Mouse (Mus musculus) lung, embryonic 16.5 days (tissue): Measurements from ENCODE around the gene Shroom3. TPM values are rescaled to one million over a fixed set of nuclear protein-coding genes. Genes with fewer than 3 reads are reported as not detected.

Experiments used
- ATAC-seq: fragments of 200-750 bp; cut with Nextera tagmentation; 2 replicates; pipeline ENCODE4 v1.8.0; 2017; ENCODE audit warnings: low read depth, mild to moderate bottlenecking, moderate library complexity
- H3K27ac ChIP-seq: fragments of 300-500 bp; sonication (generic); 2 replicates; pipeline ENCODE4 v1.5.1; 2014; ENCODE audit warnings: mild to moderate bottlenecking, control low read depth, low read length
- H3K27me3 ChIP-seq: fragments of 300-500 bp; sonication (generic); 2 replicates; pipeline ENCODE4 v1.6.1; 2014; ENCODE audit warnings: low read depth, low read length, mixed read lengths; ENCODE audit not compliant: control insufficient read depth, insufficient read depth
- H3K36me3 ChIP-seq: fragments of 300-500 bp; sonication (generic); 2 replicates; pipeline ENCODE4 v1.6.1; 2014; ENCODE audit warnings: low read length; ENCODE audit not compliant: control insufficient read depth, insufficient read depth
- H3K4me1 ChIP-seq: fragments of 300-500 bp; sonication (generic); replicated peaks from 2 replicates; pipeline ENCODE4 v1.6.1; 2014; ENCODE audit warnings: low read length, mixed read lengths; ENCODE audit not compliant: control insufficient read depth, insufficient read depth
- H3K4me2 ChIP-seq: fragments of 300-500 bp; sonication (generic); 2 replicates; pipeline ENCODE4 v1.6.1; 2014; ENCODE audit warnings: low read depth, low read length, control low read depth
- H3K4me3 ChIP-seq: fragments of 300-500 bp; sonication (generic); 2 replicates; pipeline ENCODE4 v1.5.1; 2014; ENCODE audit warnings: mild to moderate bottlenecking, low read length, control low read depth
- H3K9ac ChIP-seq: fragments of 300-500 bp; sonication (generic); 2 replicates; pipeline ENCODE4 v1.6.1; 2014; ENCODE audit warnings: low read length, control low read depth
- H3K9me3 ChIP-seq: fragments of 300-500 bp; sonication (generic); 2 replicates; pipeline ENCODE4 v1.6.1; 2016; ENCODE audit warnings: low read length; ENCODE audit not compliant: control insufficient read depth
- WGBS: fragments of 180-500 bp; shearing (Covaris S2); extraction: QIAGEN DNeasy Blood & Tissue Kit; methylation state at CpG from one replicate; pipeline ENCODE4 v1.1.7; 2014; 5-methylcytosine and 5-hydroxymethylcytosine counted together
- polyA plus RNA-seq: library from polyadenylated mRNA; unstranded; fragments of >200 nt; fragmentation: Nextera tagmentation; extraction: Ambion mirVana; gene quantifications from 2 replicates; pipeline ENCODE4 v1.2.1, GENCODE M21; 2015

Gene Shroom3
- polyA plus RNA-seq, 1 experiment from 2014 or later, result 4.0 TPM

DNA sequence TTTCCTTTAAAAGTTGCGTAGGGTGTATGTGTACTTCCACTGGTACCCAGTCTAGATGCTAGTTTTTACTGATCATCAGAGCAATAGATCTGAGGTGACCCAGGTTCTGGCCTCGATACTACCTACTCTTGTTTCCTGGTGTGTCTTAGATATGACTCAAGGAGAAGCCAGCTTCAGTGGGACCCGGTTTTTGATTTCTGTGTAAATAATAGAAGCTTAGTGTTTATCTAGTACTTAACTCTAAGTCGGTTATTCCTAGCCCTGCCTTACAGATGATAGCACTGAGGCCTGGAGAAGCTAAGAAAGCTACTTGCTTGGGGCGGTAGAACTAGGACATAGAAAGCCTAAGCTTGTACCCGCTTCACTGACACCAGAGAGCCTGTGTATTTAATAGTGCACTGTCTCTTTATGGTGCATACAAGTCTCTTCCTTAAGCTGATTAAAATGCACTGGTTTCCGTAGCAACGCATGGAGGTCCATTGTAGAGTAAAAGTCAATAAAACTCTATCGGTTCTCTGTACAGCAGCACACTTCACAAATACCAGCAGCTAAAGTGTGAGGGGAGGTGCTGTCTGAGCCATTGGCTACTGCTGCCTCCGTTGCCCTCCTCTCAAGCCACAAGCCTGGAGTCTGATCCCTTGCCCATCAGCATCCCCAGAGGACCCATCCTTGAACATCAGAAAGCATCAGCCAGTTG lies 178.3 kb downstream of the Shroom3 start:
- no peaks in the 10 kb centered on the region for H3K27me3 ChIP-seq
- H3K36me3 ChIP-seq, result no peaks in the 10 kb centered on the region
- H3K9me3 ChIP-seq, result no peaks in the 10 kb centered on the region
- no peak overlapping the region for H3K9ac ChIP-seq
- peaks cover 30% of the 10 kb centered on the region for H3K4me1 ChIP-seq
- peak overlapping the region; percentile 48 for H3K27ac ChIP-seq
- H3K4me2 ChIP-seq, result peak overlapping the region; percentile 17; the same call in 1 of the 2 replicates
- ATAC-seq, result peak; percentile 69
- WGBS, result 49% methylated on average over 10 of the region's 10 CpGs
- H3K4me3 ChIP-seq, result no peak overlapping the region

DNA sequence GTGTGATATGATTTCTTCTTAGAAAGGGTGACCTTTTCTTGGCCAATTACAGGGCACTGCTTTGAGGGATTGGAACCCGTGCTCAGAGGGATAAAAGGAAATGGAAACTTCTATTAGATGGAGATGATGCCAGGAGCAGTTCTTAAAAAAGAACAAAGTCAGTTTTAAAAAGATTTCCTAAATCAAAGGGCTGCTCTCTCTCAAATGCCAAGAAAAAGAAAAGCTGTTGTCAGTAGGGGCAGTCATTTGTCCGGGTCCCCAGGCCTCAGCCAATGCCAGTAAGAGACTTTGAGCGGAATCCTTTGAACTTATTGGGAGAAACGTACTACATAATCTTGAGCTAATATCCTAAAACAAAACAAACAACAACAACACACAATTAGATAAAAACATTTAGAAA lies 181.9 kb downstream of the Shroom3 start:
- Histone ChIP-seq H3K4me3 (no peak overlapping the region), H3K4me1 (peaks cover 17% of the 10 kb centered on the region), H3K9ac (no peak overlapping the region), H3K4me2 (no peak overlapping the region), H3K27me3 (no peaks in the 10 kb centered on the region), H3K27ac (no peak overlapping the region), H3K9me3 (no peaks in the 10 kb centered on the region), H3K36me3 (no peaks in the 10 kb centered on the region)
- no peak for ATAC-seq
- 50% methylated on average over 4 of the region's 4 CpGs for WGBS

DNA sequence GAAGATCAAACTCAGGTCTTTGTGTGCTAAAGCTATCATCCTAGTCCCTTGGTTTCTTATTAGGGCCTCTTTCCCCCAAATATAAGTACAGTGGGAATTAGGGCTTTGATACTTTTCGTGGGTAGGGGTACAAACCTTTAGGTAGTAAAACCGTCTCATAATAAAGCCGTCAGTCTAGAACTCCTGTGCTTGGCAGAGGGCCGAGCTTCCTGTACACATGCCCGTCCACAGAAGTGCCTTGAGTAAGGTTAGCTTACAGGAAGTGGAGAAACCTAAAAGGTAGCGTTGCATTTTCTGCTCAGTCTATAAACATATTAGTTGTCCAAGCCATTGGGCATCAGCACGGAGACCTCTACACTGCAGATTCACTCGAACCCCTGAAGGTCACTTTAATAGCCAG lies 183.3 kb downstream of the Shroom3 start:
- Histone ChIP-seq H3K27me3 (no peaks in the 10 kb centered on the region), H3K4me3 (no peak overlapping the region), H3K36me3 (no peaks in the 10 kb centered on the region), H3K4me2 (no peak overlapping the region), H3K4me1 (peaks cover 17% of the 10 kb centered on the region), H3K9me3 (no peaks in the 10 kb centered on the region), H3K27ac (no peak overlapping the region), H3K9ac (no peak overlapping the region)
- ATAC-seq, result no peak
- WGBS, result 66% methylated on average over 8 of the region's 8 CpGs

DNA sequence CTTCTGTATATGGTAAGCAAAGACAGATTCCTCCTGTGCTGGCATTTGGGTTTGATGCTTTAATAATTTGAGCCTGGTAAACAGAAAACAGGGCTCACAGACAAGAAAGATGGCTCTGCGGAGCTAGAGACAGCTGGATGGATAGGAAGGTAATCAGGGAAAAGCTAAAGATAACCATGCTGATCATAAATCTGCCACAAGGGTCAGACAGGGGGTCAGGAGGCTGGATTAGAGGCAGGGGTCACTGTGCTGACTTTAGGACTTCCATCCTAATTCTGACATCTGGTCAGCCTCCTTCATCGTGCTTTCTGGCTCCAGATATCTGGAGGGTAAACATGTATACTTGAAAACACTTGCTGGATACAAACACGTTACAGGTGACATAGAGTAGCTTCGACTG lies 184.0 kb downstream of the Shroom3 start:
- Histone ChIP-seq H3K27ac (no peak overlapping the region), H3K27me3 (no peaks in the 10 kb centered on the region), H3K4me2 (no peak overlapping the region), H3K9me3 (no peaks in the 10 kb centered on the region), H3K9ac (no peak overlapping the region), H3K4me1 (peaks cover 14% of the 10 kb centered on the region), H3K4me3 (no peak overlapping the region), H3K36me3 (no peaks in the 10 kb centered on the region)
- ATAC-seq, result no peak
- WGBS, result 47% methylated on average over 4 of the region's 4 CpGs

DNA sequence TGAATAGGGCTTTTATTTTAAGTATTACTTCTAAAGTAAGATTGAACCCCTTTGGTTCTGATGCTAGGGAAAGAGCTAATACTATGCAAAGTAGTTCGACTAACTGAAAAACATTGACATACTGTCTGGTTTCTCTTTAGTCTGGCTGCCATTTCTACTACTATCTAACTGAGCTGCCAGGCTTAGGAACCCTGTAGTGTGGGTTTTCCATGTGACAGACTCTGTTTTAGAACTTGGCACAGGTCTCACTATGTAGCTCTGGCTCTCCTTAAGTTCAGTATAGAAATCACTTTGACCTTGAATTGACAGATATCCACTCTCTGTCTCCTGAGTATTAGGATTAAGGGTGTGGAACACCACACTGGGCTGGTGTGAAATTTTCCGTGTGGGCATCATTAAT lies 185.0 kb downstream of the Shroom3 start:
- ATAC-seq, result no peak
- no peak overlapping the region for H3K27ac ChIP-seq
- no peak overlapping the region for H3K9ac ChIP-seq
- no peak overlapping the region for H3K4me3 ChIP-seq
- 76% methylated on average over 2 of the region's 2 CpGs for WGBS
- no peak overlapping the region for H3K4me2 ChIP-seq
- H3K36me3 ChIP-seq, result no peaks in the 10 kb centered on the region
- no peaks in the 10 kb centered on the region for H3K9me3 ChIP-seq
- peaks cover 9% of the 10 kb centered on the region for H3K4me1 ChIP-seq
- H3K27me3 ChIP-seq, result no peaks in the 10 kb centered on the region

DNA sequence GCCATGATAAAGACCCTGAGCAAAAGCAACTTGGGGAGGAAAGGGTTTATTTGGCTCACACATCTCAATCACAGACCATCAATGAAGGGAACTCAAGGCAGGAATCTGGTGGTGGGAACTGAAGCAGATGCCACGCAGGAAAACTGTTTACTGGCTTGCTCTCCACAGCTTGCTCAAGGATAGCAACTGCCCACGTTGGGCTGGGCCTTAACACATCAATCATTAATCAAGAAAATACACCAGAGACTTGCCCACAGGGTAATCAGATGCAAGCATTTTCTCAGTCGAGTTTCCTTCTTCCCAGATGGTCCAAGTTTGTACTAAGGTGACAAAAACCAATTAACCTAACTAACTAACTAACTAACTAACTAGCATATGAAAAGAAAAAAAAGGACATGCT lies 187.8 kb downstream of the Shroom3 start:
- no peak overlapping the region for H3K4me3 ChIP-seq
- no peaks in the 10 kb centered on the region for H3K9me3 ChIP-seq
- H3K36me3 ChIP-seq, result no peaks in the 10 kb centered on the region
- H3K27me3 ChIP-seq, result no peaks in the 10 kb centered on the region
- no peak overlapping the region for H3K27ac ChIP-seq
- WGBS, result 27% methylated on average over 3 of the region's 3 CpGs
- no peaks in the 10 kb centered on the region for H3K4me1 ChIP-seq
- H3K9ac ChIP-seq, result no peak overlapping the region
- ATAC-seq, result no peak
- H3K4me2 ChIP-seq, result no peak overlapping the region

DNA sequence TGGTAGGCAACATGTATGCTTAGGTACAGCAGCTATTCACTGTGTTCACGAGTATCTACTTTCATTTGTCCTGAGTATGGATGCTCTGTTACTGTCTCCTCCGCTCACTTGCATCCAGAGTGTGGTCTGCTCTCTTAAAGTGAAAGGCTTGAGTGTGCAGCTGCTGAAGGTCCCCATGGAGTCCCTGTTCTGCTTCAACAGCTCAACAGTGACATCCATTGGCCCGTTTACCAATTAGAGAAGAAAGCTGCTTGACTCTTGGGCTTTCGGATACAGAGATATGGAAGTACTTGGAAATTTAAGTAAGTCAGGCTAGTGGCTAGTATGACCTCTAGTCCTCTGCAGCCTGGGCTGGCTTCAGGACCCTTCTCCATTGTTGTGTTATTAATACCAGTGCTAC lies 188.9 kb downstream of the Shroom3 start:
- ATAC-seq, result no peak
- Histone ChIP-seq H3K9ac (no peak overlapping the region), H3K4me2 (no peak overlapping the region), H3K9me3 (no peaks in the 10 kb centered on the region), H3K36me3 (no peaks in the 10 kb centered on the region), H3K27ac (no peak overlapping the region), H3K4me3 (no peak overlapping the region), H3K27me3 (no peaks in the 10 kb centered on the region), H3K4me1 (no peaks in the 10 kb centered on the region)
- 65% methylated on average over 4 of the region's 4 CpGs for WGBS

DNA sequence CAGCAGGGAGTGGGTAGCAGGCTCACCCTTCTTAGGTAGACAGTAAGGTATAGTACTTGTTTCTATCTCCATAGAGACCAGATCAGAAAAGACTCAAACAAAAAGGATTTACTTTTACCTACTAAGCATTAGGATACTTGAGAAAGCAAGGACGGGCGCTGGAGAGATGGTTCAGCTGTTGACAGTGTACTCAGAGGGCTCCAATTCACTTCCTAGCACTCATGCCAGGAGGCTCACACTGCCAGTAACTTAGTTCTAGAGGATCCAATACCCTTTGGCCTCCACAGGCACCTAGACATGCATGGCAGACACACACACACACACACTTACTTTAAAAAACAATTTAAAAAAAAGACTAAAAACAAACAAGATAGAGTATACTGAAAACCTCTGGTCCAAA lies 189.8 kb downstream of the Shroom3 start:
- Histone ChIP-seq H3K9me3 (no peaks in the 10 kb centered on the region), H3K4me2 (no peak overlapping the region), H3K4me1 (no peaks in the 10 kb centered on the region), H3K27ac (no peak overlapping the region), H3K9ac (no peak overlapping the region), H3K4me3 (no peak overlapping the region), H3K36me3 (no peaks in the 10 kb centered on the region), H3K27me3 (no peaks in the 10 kb centered on the region)
- 46% methylated on average over 2 of the region's 2 CpGs for WGBS
- no peak for ATAC-seq

DNA sequence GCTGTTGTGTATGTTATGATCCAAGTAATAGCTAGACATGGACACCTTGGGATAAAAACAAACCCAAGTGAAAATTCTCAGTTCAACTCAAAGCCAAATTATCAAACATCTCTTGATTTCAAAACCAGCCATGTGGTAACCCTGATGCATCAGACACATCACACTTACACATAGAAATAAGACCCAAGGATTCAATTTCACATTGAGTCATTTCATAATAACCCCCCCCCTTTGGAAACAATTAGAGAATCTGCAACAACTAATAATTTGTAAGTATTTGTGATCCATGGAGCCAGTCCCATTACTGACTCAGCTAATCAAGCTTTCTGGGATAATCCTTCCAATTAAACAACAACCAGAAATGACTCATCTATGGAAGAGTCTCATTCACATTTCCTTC lies 190.3 kb downstream of the Shroom3 start:
- Histone ChIP-seq H3K4me1 (no peaks in the 10 kb centered on the region), H3K36me3 (no peaks in the 10 kb centered on the region), H3K4me3 (no peak overlapping the region), H3K9ac (no peak overlapping the region), H3K4me2 (no peak overlapping the region), H3K9me3 (no peaks in the 10 kb centered on the region), H3K27me3 (no peaks in the 10 kb centered on the region), H3K27ac (no peak overlapping the region)
- ATAC-seq, result no peak; the same call in 1 of the 2 replicates

DNA sequence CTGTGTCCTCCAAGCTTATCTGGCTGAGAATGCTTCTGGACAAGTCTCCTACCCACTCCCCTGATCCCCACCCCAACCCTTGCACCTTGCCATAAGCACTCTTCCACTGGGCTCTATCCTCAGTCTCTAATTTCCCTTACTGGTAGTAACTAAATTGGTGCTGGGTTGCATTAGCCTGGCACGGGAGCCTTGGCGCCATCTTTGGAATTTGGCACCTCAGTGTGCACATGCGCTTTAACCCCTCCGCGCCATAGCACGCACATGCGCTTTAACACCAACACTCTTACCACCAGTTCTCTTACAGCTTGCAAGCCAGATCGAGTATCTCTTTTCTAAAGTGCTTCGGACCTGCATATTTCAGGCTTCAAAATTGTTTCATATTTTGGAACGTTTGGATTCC lies 192.6 kb downstream of the Shroom3 start:
- no peaks in the 10 kb centered on the region for H3K27me3 ChIP-seq
- 0 out of 2 replicates have a peak, but pooled peaks cover 3% of the 10 kb centered on the region for H3K4me1 ChIP-seq
- no peaks in the 10 kb centered on the region for H3K9me3 ChIP-seq
- WGBS, result 94% methylated on average over 10 of the region's 10 CpGs
- ATAC-seq, result no peak
- H3K4me3 ChIP-seq, result no peak overlapping the region
- H3K27ac ChIP-seq, result no peak overlapping the region
- H3K4me2 ChIP-seq, result no peak overlapping the region
- no peaks in the 10 kb centered on the region for H3K36me3 ChIP-seq
- H3K9ac ChIP-seq, result no peak overlapping the region
